ENCODE assay signal across 10 mouse cellular contexts in genomic region chr10:60813606-60814005, GRCm38 (mm10). TPM values are rescaled to one million over a fixed set of nuclear protein-coding genes. Genes with fewer than 3 reads are reported as not detected.
DNase-seq lines count a peak whose midpoint lies in the region; ATAC-seq and TF ChIP-seq lines count a peak whose summit lies in the region.
"Had no signal": no experiment of that assay in that cellular context is flagged by ENCODE, and none has a peak within 500 bp of the region (broad histone marks: within the 10 kb centered on the region; RNA-seq: fewer than 3 reads in every experiment).

No protein-coding gene starts in this region.

- no peak for DNase-seq in hindbrain, embryonic 14.5 days (ENCODE audit: low spot score)
- no peak for DNase-seq in midbrain, postnatal 0 days (ENCODE audit: low spot score)
- DNase-seq: adrenal gland, postnatal 14 days; cerebellum, adult 2 months had no signal

- no peaks in the 10 kb centered on the region for H3K9me3 ChIP-seq in hindbrain, embryonic 12.5 days (replicated peaks)
- no peaks in the 10 kb centered on the region for H3K9me3 ChIP-seq in hindbrain, embryonic 14.5 days (ENCODE audit: control insufficient read depth, low read length)
- H3K9me3 ChIP-seq in midbrain, embryonic 12.5 days: no peaks in the 10 kb centered on the region
- H3K9me3 ChIP-seq in midbrain, postnatal 0 days (ENCODE audit: low read length): no peaks in the 10 kb centered on the region
- H3K9me3 ChIP-seq in embryonic facial prominence, embryonic 15.5 days (replicated peaks): no peaks in the 10 kb centered on the region
- H3K9me3 ChIP-seq in stomach, embryonic 16.5 days (replicated peaks; ENCODE audit: control insufficient read depth, low read length): no peaks in the 10 kb centered on the region

- H3K9ac ChIP-seq in hindbrain, embryonic 12.5 days: no peak overlapping the region
- no peak overlapping the region for H3K9ac ChIP-seq in hindbrain, embryonic 14.5 days
- H3K9ac ChIP-seq in midbrain, embryonic 12.5 days (replicated peaks): 0 out of 2 replicates have a peak overlapping the region, but pooled peaks have one; percentile 24
- no peak overlapping the region for H3K9ac ChIP-seq in midbrain, postnatal 0 days (replicated peaks; ENCODE audit: low read length, poor library complexity, severe bottlenecking)
- H3K9ac ChIP-seq in embryonic facial prominence, embryonic 15.5 days: no peak overlapping the region
- no peak overlapping the region for H3K9ac ChIP-seq in stomach, embryonic 16.5 days (ENCODE audit: low read length)

- peaks cover 60% of the 10 kb centered on the region for H3K4me1 ChIP-seq in hindbrain, embryonic 12.5 days
- peaks cover 38% of the 10 kb centered on the region for H3K4me1 ChIP-seq in hindbrain, embryonic 14.5 days (replicated peaks; ENCODE audit: control insufficient read depth, insufficient read depth, low read length)
- H3K4me1 ChIP-seq in midbrain, embryonic 12.5 days: peaks cover 52% of the 10 kb centered on the region
- H3K4me1 ChIP-seq in midbrain, postnatal 0 days (ENCODE audit: insufficient read depth, low read length): peaks cover 6% of the 10 kb centered on the region; the same call in 1 of the 2 replicates
- peaks cover 68% of the 10 kb centered on the region for H3K4me1 ChIP-seq in embryonic facial prominence, embryonic 15.5 days
- peaks cover 53% of the 10 kb centered on the region for H3K4me1 ChIP-seq in stomach, embryonic 16.5 days (ENCODE audit: control insufficient read depth, insufficient read depth, low read length)

- no peak overlapping the region for H3K4me3 ChIP-seq in hindbrain, embryonic 12.5 days
- H3K4me3 ChIP-seq in hindbrain, embryonic 14.5 days (replicated peaks; ENCODE audit: low read length): no peak overlapping the region
- no peak overlapping the region for H3K4me3 ChIP-seq in midbrain, embryonic 12.5 days
- no peak overlapping the region for H3K4me3 ChIP-seq in midbrain, postnatal 0 days (ENCODE audit: low read depth, low read length)
- H3K4me3 ChIP-seq in embryonic facial prominence, embryonic 15.5 days (replicated peaks): no peak overlapping the region
- no peak overlapping the region for H3K4me3 ChIP-seq in stomach, embryonic 16.5 days (replicated peaks; ENCODE audit: low read length)

- ATAC-seq in hindbrain, embryonic 12.5 days (ENCODE audit: low FRiP score): no peak
- no peak for ATAC-seq in hindbrain, embryonic 14.5 days (ENCODE audit: low FRiP score)
- no peak for ATAC-seq in midbrain, embryonic 12.5 days (ENCODE audit: low FRiP score, low read depth)
- ATAC-seq in midbrain, postnatal 0 days (ENCODE audit: low FRiP score): no peak
- ATAC-seq in embryonic facial prominence, embryonic 15.5 days (ENCODE audit: insufficient number of reproducible peaks, low FRiP score, low TSS enrichment, low read depth): no peak
- no peak for ATAC-seq in stomach, embryonic 16.5 days (ENCODE audit: insufficient read depth, low FRiP score)
- ATAC-seq in inflammation-experienced regulatory T-cells, adult 6 months: no peak

- TF ChIP-seq CTCF in midbrain, postnatal 0 days (IDR thresholded peaks at IDR 0.05): no peak

- no peak overlapping the region for H3K4me2 ChIP-seq in hindbrain, embryonic 12.5 days (replicated peaks)
- no peak overlapping the region for H3K4me2 ChIP-seq in hindbrain, embryonic 14.5 days (replicated peaks)
- H3K4me2 ChIP-seq in midbrain, embryonic 12.5 days (replicated peaks): no peak overlapping the region
- H3K4me2 ChIP-seq in midbrain, postnatal 0 days (ENCODE audit: low read depth, low read length, poor library complexity, severe bottlenecking): no peak overlapping the region
- H3K4me2 ChIP-seq in embryonic facial prominence, embryonic 15.5 days (replicated peaks): no peak overlapping the region
- no peak overlapping the region for H3K4me2 ChIP-seq in stomach, embryonic 16.5 days (ENCODE audit: low read depth, low read length)

- H3K27ac ChIP-seq in hindbrain, embryonic 12.5 days: peak overlapping the region; percentile 35; the same call in 1 of the 2 replicates
- no peak overlapping the region for H3K27ac ChIP-seq in hindbrain, embryonic 14.5 days
- H3K27ac ChIP-seq in midbrain, embryonic 12.5 days (replicated peaks): 0 out of 2 replicates have a peak overlapping the region, but pooled peaks have one; percentile 35
- no peak overlapping the region for H3K27ac ChIP-seq in midbrain, postnatal 0 days (ENCODE audit: low read depth, low read length)
- H3K27ac ChIP-seq in embryonic facial prominence, embryonic 15.5 days (replicated peaks): peak overlapping the region; percentile 63; the same call in 1 of the 2 replicates
- peak overlapping the region; percentile 39; the same call in 1 of the 2 replicates for H3K27ac ChIP-seq in stomach, embryonic 16.5 days (ENCODE audit: low read length)

- peaks cover 48% of the 10 kb centered on the region for H3K27me3 ChIP-seq in hindbrain, embryonic 12.5 days
- peaks cover 39% of the 10 kb centered on the region for H3K27me3 ChIP-seq in hindbrain, embryonic 14.5 days (ENCODE audit: control insufficient read depth, insufficient read depth, low read length)
- peaks cover 51% of the 10 kb centered on the region for H3K27me3 ChIP-seq in midbrain, embryonic 12.5 days
- peaks cover 7% of the 10 kb centered on the region; the same call in 1 of the 2 replicates for H3K27me3 ChIP-seq in midbrain, postnatal 0 days (ENCODE audit: insufficient read depth, low read length)
- peaks cover 3% of the 10 kb centered on the region; the same call in 1 of the 2 replicates for H3K27me3 ChIP-seq in embryonic facial prominence, embryonic 15.5 days
- H3K27me3 ChIP-seq in stomach, embryonic 16.5 days (ENCODE audit: control insufficient read depth, insufficient read depth, low read length): no peaks in the 10 kb centered on the region

- 15% methylated on average over 8 of the region's 8 CpGs for WGBS in hindbrain, embryonic 12.5 days
- WGBS in hindbrain, embryonic 14.5 days: 18% methylated on average over 8 of the region's 8 CpGs
- 13% methylated on average over 8 of the region's 8 CpGs for whole genome bisulfite sequencing in midbrain, embryonic 12.5 days
- 35% methylated on average over 8 of the region's 8 CpGs for WGBS in midbrain, postnatal 0 days
- 13% methylated on average over 8 of the region's 8 CpGs for WGBS in embryonic facial prominence, embryonic 15.5 days
- 26% methylated on average over 8 of the region's 8 CpGs for WGBS in stomach, embryonic 16.5 days

- no peaks in the 10 kb centered on the region for H3K36me3 ChIP-seq in hindbrain, embryonic 12.5 days
- no peaks in the 10 kb centered on the region for H3K36me3 ChIP-seq in hindbrain, embryonic 14.5 days (replicated peaks; ENCODE audit: control insufficient read depth, insufficient read depth)
- H3K36me3 ChIP-seq in midbrain, embryonic 12.5 days: no peaks in the 10 kb centered on the region
- H3K36me3 ChIP-seq in midbrain, postnatal 0 days (ENCODE audit: insufficient read depth, low read length): no peaks in the 10 kb centered on the region
- H3K36me3 ChIP-seq in embryonic facial prominence, embryonic 15.5 days: no peaks in the 10 kb centered on the region
- H3K36me3 ChIP-seq in stomach, embryonic 16.5 days (ENCODE audit: control insufficient read depth, insufficient read depth, low read length): no peaks in the 10 kb centered on the region

RNA-seq across cellular contexts. Expression of gene Unc5b, which starts 17.8 kb away (rescaled TPM):
- 3.4 and 4.3 TPM in 2 replicates for polyA plus RNA-seq in hindbrain, embryonic 12.5 days (2016; fragmentation: Nextera tagmentation; extraction: Ambion mirVana)
- 2.8 and 2.9 TPM in 2 replicates for polyA plus RNA-seq in hindbrain, embryonic 14.5 days (2014; fragmentation: Nextera tagmentation; extraction: Ambion mirVana)
- polyA plus RNA-seq in midbrain, embryonic 12.5 days (2016; fragmentation: Nextera tagmentation; extraction: Ambion mirVana): 4.9 and 5.6 TPM in 2 replicates
- 13.5 and 17.1 TPM in 2 replicates for total RNA-seq in midbrain, postnatal 0 days (2014; rRNA removed)
- polyA plus RNA-seq in midbrain, postnatal 0 days (2015; fragmentation: Nextera tagmentation; extraction: Ambion mirVana): 1.1 and 1.3 TPM in 2 replicates
- polyA plus RNA-seq in embryonic facial prominence, embryonic 15.5 days (2015; fragmentation: Nextera tagmentation; extraction: Ambion mirVana): 7.5 and 7.9 TPM in 2 replicates
- polyA plus RNA-seq in stomach, embryonic 16.5 days (2015; fragmentation: Nextera tagmentation; extraction: Ambion mirVana): 3.7 and 4.0 TPM in 2 replicates
- under 1 TPM in 1 of 3 experiments, not detected in 2; 0.10 TPM for polyA plus RNA-seq in inflammation-experienced regulatory T-cells, adult 6 months (2017; shearing (Covaris generic))
- total RNA-seq: megakaryocyte-erythroid progenitor cell, adult 5-6 weeks had no signal

Comparison
In these comparisons a context has a peak if more than half of its experiments do, and no peak if none do; other contexts are left out.
1. H3K27ac ChIP-seq: peak in hindbrain, embryonic 12.5 days (single experiment), midbrain, embryonic 12.5 days (single experiment), embryonic facial prominence, embryonic 15.5 days (single experiment) and stomach, embryonic 16.5 days (single experiment); none in hindbrain, embryonic 14.5 days (single experiment) and midbrain, postnatal 0 days (single experiment).